Mouse (Mus musculus): ENCODE measurements around the gene Ube2s. TPM values are rescaled to one million over a fixed set of nuclear protein-coding genes. Genes with fewer than 3 reads are reported as not detected.
"Not testable (repeated sequence)": the region's sequence is repeated elsewhere in the genome, so short reads cannot be mapped to it uniquely, and the experiment has no call there.

Gene Ube2s
- total and polyA plus RNA-seq, 3 experiments: 171 to 538 (median 210) TPM

DNA sequence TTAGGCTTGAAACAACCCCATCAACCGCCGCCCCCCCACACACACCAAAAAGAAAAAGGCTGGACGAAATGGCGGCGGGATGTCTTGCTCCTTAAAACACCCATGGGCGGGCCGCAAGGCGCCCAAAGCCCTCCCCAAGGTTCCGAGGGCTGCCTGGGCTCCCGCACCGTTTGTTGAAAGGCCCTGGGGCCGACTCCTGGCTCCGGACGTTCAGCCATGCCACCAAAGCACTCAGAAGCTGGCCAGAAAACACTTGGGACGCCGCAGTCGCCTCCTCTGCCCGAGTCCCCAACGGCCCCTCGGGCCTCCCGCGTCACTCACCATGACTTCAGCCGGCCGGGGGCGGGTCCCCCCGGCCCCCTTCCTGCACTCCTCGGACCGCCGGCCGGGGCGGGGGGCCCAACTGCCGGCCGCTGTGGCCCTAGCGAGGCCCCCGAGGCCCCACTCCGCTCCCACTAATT lies 518 bp downstream of the Ube2s start:
- no peaks in the 10 kb centered on the region for H3K9me3 ChIP-seq (replicated peaks)

DNA sequence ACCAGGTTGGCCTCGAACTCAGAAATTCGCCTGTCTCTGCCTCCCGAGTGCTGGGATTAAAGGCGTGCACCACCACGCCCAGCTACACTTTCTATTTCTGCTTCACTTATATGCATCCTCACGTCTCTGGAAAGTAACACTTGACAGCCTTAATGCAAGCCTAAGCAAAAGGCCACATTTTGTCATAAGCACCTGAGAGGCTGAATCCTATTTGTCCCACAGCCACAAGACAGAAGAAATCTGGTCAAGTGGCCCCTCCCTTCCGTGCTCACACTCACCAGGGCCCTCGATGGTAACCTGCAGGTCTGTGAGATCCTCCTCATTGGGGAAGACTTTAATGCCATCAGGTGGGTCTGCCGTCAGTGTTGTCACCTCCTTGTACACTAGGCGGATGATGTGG lies 1.3 kb downstream of the Ube2s start:
- ATAC-seq (ENCODE audit: extremely low read depth, insufficient number of reproducible peaks, low FRiP score, poor library complexity, severe bottlenecking); H3K27me3 ChIP-seq (ENCODE audit: insufficient read depth, low read length); DNase-seq (ENCODE audit: low spot score); H3K9me3 ChIP-seq (replicated peaks): not testable (repeated sequence)
- Histone ChIP-seq H3K4me3 (ENCODE audit: low read depth, low read length) (peak overlapping the region; percentile 82), H3K36me3 (replicated peaks) (peaks cover 62% of the 10 kb centered on the region), H3K4me1 (ENCODE audit: insufficient read depth, low read depth, low read length) (peaks cover 48% of the 10 kb centered on the region)

More for the DNA sequence above, 518 bp downstream of the Ube2s start:
- Histone ChIP-seq H3K4me1 (ENCODE audit: insufficient read depth, low read depth, low read length) (peaks cover 43% of the 10 kb centered on the region), H3K36me3 (replicated peaks) (peaks cover 57% of the 10 kb centered on the region), H3K27me3 (ENCODE audit: insufficient read depth, low read length) (no peaks in the 10 kb centered on the region), H3K4me3 (ENCODE audit: low read depth, low read length) (peak overlapping the region; percentile 82)
- TF ChIP-seq GATA1 (IDR thresholded peaks at IDR 0.05; ENCODE audit: borderline replicate concordance, low read length) (no peak), CTCF (IDR thresholded peaks at IDR 0.05; ENCODE audit: low read depth, low read length) (no peak), POLR2AphosphoS5 (IDR thresholded peaks at IDR 0.05; ENCODE audit: insufficient replicate concordance, low read depth, low read length) (no peak), GATA2 (IDR thresholded peaks at IDR 0.05; ENCODE audit: borderline replicate concordance, low read depth, low read length) (no peak), TAL1 (conservative IDR thresholded peaks at IDR 0.05; ENCODE audit: low read depth, low read length) (no peak)
- no peak for ATAC-seq (ENCODE audit: extremely low read depth, insufficient number of reproducible peaks, low FRiP score, poor library complexity, severe bottlenecking)
- DNase-seq (ENCODE audit: low spot score): no peak

DNA sequence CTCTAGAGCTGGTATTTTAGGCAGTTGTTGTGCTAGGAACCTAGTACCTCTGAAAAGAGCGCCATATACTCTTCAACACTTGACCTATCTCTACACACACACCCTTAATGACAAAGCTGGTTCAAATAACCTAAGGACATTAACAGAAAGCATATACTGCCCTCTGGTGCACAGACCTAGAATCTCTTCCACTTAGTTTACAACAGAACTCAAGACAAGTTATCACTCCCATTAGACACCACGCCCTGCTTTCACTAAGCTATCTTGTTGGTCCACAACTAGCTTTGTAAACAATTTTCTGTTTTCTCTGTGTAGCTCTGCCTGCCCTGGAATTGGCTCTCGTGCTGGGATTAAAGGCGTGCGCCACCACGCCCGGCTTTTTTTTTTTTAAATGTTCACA lies 5.7 kb downstream of the Ube2s start:
- DNase-seq (ENCODE audit: low spot score): peak; percentile 40
- Histone ChIP-seq H3K9me3 (replicated peaks) (no peaks in the 10 kb centered on the region), H3K4me3 (ENCODE audit: low read depth, low read length) (no peak overlapping the region), H3K36me3 (replicated peaks) (peaks cover 84% of the 10 kb centered on the region), H3K27me3 (ENCODE audit: insufficient read depth, low read length) (no peaks in the 10 kb centered on the region), H3K4me1 (ENCODE audit: insufficient read depth, low read depth, low read length) (peaks cover 40% of the 10 kb centered on the region)
- TF ChIP-seq CTCF (IDR thresholded peaks at IDR 0.05; ENCODE audit: low read depth, low read length) (peak; percentile 48; the same call in 1 of the 2 replicates), GATA1 (IDR thresholded peaks at IDR 0.05; ENCODE audit: borderline replicate concordance, low read length) (no peak)
- peak; percentile 57; the same call in 1 of the 2 replicates for ATAC-seq (ENCODE audit: extremely low read depth, insufficient number of reproducible peaks, low FRiP score, poor library complexity, severe bottlenecking)

DNA sequence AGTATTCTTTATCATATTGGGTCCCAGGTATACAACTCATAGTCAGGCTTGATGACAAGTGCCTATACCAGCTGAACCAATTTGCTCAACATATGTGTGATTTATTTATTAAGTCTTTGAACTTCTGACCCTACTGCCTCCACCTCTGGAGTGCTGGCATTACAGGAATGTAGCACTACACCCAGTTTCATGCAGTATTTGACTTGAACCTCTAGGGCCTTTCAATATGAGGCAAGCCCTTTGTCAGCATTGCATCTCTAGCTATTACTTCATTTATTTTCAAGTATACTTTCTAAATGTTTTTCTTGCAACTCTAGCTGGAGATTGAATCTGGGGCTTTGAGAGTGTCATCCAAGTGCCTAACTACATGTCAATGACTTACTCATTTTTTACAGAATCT lies 10.1 kb downstream of the Ube2s start:
- no peaks in the 10 kb centered on the region for H3K9me3 ChIP-seq (replicated peaks)
- H3K36me3 ChIP-seq (replicated peaks): peaks cover 73% of the 10 kb centered on the region
- DNase-seq (ENCODE audit: low spot score) (no peak), ATAC-seq (ENCODE audit: extremely low read depth, insufficient number of reproducible peaks, low FRiP score, poor library complexity, severe bottlenecking) (no peak)
- H3K27me3 ChIP-seq (ENCODE audit: insufficient read depth, low read length): no peaks in the 10 kb centered on the region
- no peak for TF ChIP-seq TAL1 (conservative IDR thresholded peaks at IDR 0.05; ENCODE audit: low read depth, low read length)
- TF ChIP-seq POLR2AphosphoS5 (IDR thresholded peaks at IDR 0.05; ENCODE audit: insufficient replicate concordance, low read depth, low read length): no peak
- TF ChIP-seq CTCF (IDR thresholded peaks at IDR 0.05; ENCODE audit: low read depth, low read length): no peak
- no peak for TF ChIP-seq GATA2 (IDR thresholded peaks at IDR 0.05; ENCODE audit: borderline replicate concordance, low read depth, low read length)
- TF ChIP-seq GATA1 (IDR thresholded peaks at IDR 0.05; ENCODE audit: borderline replicate concordance, low read length): no peak
- no peak overlapping the region for H3K4me3 ChIP-seq (ENCODE audit: low read depth, low read length)
- H3K4me1 ChIP-seq (ENCODE audit: insufficient read depth, low read depth, low read length): peaks cover 7% of the 10 kb centered on the region

DNA sequence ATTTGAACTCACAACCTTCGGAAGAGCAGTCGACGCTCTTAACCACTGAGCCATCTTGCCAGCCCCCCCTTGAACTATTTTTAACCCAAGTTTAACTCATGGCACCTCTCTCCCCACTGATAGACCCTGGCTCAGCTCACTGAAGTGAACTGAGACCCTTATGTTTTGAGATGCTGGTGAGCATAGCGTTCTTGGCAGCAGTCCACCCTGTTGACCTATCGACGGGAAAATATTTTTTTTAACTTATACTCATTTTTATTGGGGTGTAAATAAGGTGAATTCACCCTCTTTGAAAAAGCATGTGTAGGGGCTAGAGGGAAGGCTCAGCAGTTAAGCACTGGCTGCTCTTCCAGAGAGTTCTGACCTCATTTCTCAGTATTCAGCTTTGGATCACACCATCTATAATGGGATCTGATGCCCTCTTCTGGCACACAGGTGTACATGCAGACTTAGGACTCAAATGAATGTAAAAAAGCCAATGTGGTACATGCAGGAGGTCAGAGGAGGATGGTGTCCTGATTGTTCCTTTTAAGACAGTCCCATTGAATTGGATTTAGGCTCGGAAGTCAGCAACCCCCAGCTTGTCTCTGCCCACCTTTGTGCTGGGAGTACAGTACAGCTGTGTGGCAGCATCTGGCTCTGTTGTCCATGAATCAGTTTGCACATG lies 16.5 kb downstream of the Ube2s start:
- Histone ChIP-seq H3K4me1 (ENCODE audit: insufficient read depth, low read depth, low read length) (peaks cover 28% of the 10 kb centered on the region), H3K4me3 (ENCODE audit: low read depth, low read length) (peak overlapping the region; percentile 20; the same call in 1 of the 2 replicates), H3K36me3 (replicated peaks) (peaks cover 61% of the 10 kb centered on the region), H3K27me3 (ENCODE audit: insufficient read depth, low read length) (no peaks in the 10 kb centered on the region), H3K9me3 (replicated peaks) (no peaks in the 10 kb centered on the region)
- TF ChIP-seq TAL1 (conservative IDR thresholded peaks at IDR 0.05; ENCODE audit: low read depth, low read length) (no peak), GATA2 (IDR thresholded peaks at IDR 0.05; ENCODE audit: borderline replicate concordance, low read depth, low read length) (no peak), CTCF (IDR thresholded peaks at IDR 0.05; ENCODE audit: low read depth, low read length) (peak; percentile 41), POLR2AphosphoS5 (IDR thresholded peaks at IDR 0.05; ENCODE audit: insufficient replicate concordance, low read depth, low read length) (peak; percentile 74; the same call in 1 of the 2 replicates), GATA1 (IDR thresholded peaks at IDR 0.05; ENCODE audit: borderline replicate concordance, low read length) (no peak)
- peak; percentile 10; the same call in 1 of the 2 replicates for ATAC-seq (ENCODE audit: extremely low read depth, insufficient number of reproducible peaks, low FRiP score, poor library complexity, severe bottlenecking)
- DNase-seq (ENCODE audit: low spot score): no peak

DNA sequence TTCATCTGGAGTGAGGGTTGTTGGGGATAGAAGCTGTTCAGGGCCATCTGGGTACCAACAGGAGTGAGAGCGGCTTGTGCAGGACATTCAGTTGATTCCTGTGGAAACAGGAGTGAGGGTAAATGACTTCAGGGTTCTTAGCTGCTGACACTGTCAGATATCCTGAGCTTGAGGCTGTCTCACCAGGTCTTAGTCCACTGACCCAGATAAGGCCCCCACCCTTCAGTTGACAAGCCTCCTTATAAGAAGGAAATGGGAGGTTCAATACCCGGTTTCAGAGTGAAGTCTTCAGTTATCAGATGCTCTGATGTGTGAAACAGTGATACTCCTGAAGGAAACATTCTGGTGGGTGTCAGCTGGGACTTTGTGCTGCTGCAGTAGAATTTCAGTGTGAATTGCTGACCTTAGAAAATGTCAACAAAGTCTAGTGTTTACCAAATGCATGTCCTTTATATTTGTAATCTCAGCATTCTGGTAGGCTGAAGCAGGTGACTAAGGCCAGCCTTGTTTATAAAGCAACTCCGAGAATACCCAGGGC lies 17.7 kb downstream of the Ube2s start:
- Histone ChIP-seq H3K4me1 (ENCODE audit: insufficient read depth, low read depth, low read length) (peaks cover 33% of the 10 kb centered on the region), H3K27me3 (ENCODE audit: insufficient read depth, low read length) (no peaks in the 10 kb centered on the region), H3K36me3 (replicated peaks) (peaks cover 61% of the 10 kb centered on the region), H3K4me3 (ENCODE audit: low read depth, low read length) (peak overlapping the region; percentile 84), H3K9me3 (replicated peaks) (no peaks in the 10 kb centered on the region)
- ATAC-seq (ENCODE audit: extremely low read depth, insufficient number of reproducible peaks, low FRiP score, poor library complexity, severe bottlenecking) (no peak), DNase-seq (ENCODE audit: low spot score) (no peak)
- TF ChIP-seq TAL1 (conservative IDR thresholded peaks at IDR 0.05; ENCODE audit: low read depth, low read length) (no peak), GATA1 (IDR thresholded peaks at IDR 0.05; ENCODE audit: borderline replicate concordance, low read length) (no peak), POLR2AphosphoS5 (IDR thresholded peaks at IDR 0.05; ENCODE audit: insufficient replicate concordance, low read depth, low read length) (no peak), CTCF (IDR thresholded peaks at IDR 0.05; ENCODE audit: low read depth, low read length) (no peak), GATA2 (IDR thresholded peaks at IDR 0.05; ENCODE audit: borderline replicate concordance, low read depth, low read length) (no peak)
